Mouse (Mus musculus) megakaryocyte progenitor cell, adult 5-6 weeks (primary cell): ENCODE data around the gene Ift43. TPM values are rescaled to one million over a fixed set of nuclear protein-coding genes. Genes with fewer than 3 reads are reported as not detected.
A peak's percentile ranks its signal among the peaks of the same experiment; 100 is the strongest.

ENCODE experiments used
- ATAC-seq: replicated peaks from 2 replicates; pipeline ENCODE4 v1.8.0; 2016; ENCODE audit warnings: mild to moderate bottlenecking, moderate TSS enrichment, inconsistent platforms; ENCODE audit not compliant: poor library complexity
- total RNA-seq, 2 experiments: library from RNA; stranded (forward) in 1 of 2; stranded (reverse) in 1 of 2; fragments of 157-497, 149-512 nt in 1 of 2; fragments of 200-1000 nt in 1 of 2; gene quantifications; 2 replicates each; pipeline versions ENCODE4 v1.2.3 to v1.2.4; 2015 to 2017

The Ift43 gene
- total RNA-seq, 2 experiments from 2014 or later = 0.57 to 1.2 TPM

GRCm38 (mm10) chr12:86124016-86124415 lies 41.7 kb downstream of the Ift43 start:
- ATAC-seq = no peak

GRCm38 (mm10) chr12:86128122-86128521 lies 45.8 kb downstream of the Ift43 start:
- no peak for ATAC-seq

- ATAC-seq = no peak
These were observed 46.7 kb downstream of the Ift43 start for GRCm38 (mm10) chr12:86129005-86129404.

- ATAC-seq = no peak
These were observed 47.4 kb downstream of the Ift43 start for GRCm38 (mm10) chr12:86129696-86130095.

GRCm38 (mm10) chr12:86132799-86133198 lies 50.5 kb downstream of the Ift43 start:
- peak; percentile 80 for ATAC-seq

DNA sequence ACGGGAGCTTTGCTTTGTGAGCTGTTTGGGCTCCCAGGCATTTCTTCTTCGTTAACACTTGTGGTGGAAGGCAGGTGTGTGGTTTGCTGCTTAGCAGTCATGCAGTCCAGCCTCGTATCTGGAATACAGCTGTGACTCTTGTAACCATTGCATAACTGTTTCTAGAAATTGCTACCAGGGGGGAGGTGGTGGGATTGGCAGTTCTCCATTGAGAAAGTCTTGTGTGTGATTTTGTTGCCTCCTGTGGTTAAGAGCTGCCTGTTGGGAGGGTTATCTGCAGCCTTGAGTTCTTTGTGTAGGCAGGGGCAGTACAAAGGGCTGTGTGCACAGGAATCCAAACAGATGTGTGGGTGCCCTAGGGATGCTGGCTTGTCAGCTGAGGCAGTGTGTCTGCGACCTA lies 53.4 kb downstream of the Ift43 start:
- 0 out of 2 replicates have a peak, but pooled peaks have one; percentile 23 for ATAC-seq

DNA sequence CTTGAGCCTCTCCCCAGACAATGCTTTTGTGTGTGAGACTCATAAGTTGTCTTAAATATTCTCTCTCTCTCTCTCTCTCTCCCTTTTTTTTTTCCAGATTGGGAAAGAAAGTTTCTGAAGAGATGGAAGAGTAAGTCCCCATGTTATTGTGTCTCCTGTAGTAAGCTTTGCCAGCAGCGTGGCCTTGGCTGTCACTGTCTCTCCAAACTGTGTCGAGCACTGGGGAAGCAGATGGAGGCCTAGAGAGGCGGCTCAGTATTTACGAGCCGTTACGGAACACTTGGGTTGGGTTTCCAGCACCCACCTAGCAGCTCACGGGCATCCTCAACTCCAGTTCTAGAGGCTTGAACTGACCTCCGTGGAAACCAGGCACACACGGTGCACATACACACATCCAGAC lies 56.4 kb downstream of the Ift43 start:
- ATAC-seq = no peak

DNA sequence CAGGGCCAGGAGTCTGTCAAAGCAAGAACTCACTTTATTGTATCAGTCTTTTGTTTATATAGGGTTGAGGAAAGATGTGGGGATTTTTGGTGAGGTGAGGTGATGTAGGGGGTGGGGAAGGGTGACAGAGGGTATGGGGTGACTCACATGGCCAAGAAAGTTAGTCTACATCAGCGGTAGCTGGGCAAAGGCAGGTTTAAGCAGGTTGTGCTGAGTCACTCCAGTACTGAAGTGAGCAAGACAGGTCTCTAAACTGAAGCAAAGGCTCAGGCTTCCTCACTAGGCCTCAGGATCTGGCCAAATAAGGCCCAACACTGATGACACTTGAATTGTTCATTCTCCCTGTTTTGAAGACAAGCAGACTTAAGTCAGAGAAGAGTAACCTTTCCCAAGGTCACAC lies 60.0 kb downstream of the Ift43 start:
- ATAC-seq = no peak

GRCm38 (mm10) chr12:86146246-86146645 lies 63.9 kb downstream of the Ift43 start:
- ATAC-seq = no peak

DNA sequence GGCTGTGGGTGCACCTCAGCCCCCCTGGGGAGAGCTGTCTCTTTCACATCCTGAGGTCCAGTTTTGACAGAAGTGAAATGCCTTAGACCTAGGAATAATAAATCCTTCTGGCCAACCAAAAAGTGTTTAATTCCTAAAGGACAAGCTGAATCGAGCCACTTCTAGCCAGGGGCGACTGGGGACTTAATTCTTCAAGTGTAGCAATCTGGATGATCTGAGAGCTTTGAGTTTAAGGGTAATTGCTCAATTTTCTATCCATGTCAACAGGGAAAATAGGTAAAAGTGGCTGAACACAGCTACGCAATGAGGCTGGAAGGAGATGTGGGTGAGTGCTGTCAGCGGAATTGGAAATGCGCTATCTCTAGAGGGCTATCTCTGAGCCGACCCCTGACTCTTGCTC lies 65.9 kb downstream of the Ift43 start:
- ATAC-seq = no peak

GRCm38 (mm10) chr12:86149087-86149486 lies 66.7 kb downstream of the Ift43 start:
- no peak for ATAC-seq

DNA sequence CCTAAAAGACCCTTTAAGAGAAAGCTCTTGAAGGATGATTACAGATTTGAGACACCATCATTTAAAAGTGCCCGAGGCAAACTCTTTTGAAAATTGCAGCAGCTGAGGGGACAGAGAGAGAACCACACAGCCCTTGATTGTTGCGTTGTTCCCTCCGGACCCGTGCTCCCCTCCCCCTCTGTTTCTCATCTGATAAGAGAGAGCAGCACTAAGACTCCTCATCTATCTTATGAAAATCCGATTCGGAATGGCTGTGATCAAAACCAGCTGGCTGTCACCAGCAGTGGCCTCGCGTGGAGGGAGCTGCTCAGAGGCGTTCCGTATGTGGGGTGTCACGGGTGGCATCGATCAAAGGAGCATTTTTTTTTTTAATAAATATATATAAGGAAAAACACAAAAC lies 69.6 kb downstream of the Ift43 start:
- ATAC-seq = no peak

DNA sequence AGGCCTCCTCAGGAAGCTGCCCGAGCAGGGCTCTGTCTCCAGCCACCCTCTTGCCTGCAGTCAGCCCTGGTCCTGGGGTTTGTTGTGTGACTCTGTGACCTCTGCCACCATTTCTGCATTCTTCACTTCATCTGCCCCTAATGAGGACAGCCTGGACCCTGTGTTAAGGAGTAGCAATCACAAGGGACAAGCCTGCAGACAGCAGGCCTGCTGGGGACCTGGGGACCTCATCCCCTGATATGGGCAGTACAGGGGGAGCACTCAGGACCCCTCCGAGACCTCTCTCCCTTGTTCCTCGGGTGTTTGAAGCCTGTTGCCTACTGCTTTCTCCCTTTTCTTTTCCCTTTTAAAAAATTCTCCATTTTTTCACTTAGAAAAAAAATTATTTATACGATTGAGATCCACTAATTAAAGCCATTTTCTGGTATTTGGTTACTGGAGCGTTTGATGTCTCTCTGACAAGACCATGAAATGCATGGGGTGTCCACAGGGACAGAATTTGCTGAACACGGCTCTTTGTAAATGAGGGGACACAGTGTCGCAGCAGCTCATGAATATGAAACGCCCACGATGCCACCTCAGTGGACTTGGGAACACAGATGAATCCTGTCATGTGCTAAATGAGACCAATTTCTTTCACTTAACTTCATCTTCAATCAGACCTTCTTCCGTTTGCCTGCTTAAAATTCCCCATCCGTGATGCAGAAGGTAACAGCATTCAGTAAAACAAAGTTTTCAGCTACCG lies 71.0 kb downstream of the Ift43 start:
- ATAC-seq = no peak

GRCm38 (mm10) chr12:86155176-86155575 lies 72.8 kb downstream of the Ift43 start:
- ATAC-seq = no peak

- ATAC-seq = no peak
These were observed 74.8 kb downstream of the Ift43 start for GRCm38 (mm10) chr12:86157166-86157565.

GRCm38 (mm10) chr12:86157894-86158444 lies 75.6 kb downstream of the Ift43 start:
- ATAC-seq = no peak

DNA sequence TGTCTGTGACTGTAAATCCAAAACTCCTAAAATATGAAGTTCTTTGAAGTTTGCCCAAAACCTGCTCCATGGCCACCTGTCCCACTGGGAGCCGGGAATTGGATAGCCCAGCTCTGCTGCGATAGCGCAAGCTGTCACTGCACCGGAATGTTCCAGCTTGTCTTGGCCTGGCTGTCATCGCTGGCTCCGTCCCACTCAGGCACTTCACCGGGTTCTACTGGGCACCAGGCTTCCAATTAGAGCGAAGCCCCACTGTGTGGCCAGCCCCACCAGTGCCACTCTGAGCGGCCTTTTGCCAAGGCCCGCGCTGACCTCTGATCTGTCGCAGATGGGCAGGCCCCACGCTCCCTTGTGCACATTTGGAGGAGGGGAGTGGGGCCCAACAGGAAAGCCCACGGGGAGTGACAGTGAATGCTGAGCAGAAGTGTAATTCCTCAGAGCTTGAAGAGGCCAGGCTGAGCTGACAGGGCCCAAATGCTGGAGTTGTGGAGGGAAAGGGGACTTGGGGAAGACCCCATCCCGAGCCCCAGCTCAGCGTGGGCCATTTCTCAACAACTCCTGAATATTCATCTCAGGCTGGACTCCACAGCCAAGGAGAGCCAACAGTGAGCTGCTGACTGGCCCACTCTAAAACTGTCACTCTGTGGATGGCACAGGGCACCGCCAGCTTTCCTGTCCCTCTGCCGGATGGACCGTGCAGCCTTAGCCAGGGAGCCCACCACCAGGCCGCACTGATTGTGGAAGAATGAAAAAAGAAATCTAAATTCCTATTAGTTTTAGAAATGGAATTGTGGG lies 76.5 kb downstream of the Ift43 start:
- no peak for ATAC-seq

DNA sequence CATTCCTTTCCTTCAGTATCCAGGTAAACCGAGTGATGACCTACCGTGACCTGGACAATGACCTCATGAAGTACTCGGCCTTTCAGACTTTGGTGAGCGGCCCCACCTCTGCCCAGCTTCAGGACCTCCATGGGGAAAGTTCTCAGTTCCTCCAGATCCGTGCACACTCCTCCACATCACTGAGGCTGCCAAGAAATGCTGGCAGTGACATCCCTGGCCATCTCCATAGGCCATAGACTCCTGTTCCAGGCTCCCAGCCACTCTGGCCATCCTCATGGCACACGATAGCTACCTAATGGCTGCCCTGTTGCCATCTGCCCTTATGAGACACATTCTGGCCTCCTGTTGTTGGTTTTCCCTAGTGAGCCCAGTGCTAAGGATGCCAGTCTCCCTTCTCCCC lies 79.1 kb downstream of the Ift43 start:
- ATAC-seq = no peak

DNA sequence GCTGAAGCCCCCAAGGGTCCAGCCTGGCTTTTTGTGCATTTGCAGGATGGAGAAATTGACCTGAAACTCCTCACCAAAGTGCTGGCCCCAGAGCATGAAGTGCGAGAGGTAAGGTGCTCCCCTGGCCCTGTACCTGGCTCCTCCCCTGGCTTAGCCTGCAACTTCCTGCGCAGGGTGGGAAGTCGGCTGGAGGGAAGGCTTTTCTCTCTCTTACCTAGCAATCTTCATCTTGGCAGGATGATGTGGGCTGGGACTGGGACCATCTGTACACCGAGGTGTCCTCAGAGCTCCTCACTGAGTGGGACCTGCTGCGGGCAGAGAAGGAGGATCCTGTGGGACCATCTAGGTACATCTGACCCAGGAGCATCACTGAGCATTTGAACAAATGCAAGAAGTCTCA lies 79.6 kb downstream of the Ift43 start:
- ATAC-seq = no peak

DNA sequence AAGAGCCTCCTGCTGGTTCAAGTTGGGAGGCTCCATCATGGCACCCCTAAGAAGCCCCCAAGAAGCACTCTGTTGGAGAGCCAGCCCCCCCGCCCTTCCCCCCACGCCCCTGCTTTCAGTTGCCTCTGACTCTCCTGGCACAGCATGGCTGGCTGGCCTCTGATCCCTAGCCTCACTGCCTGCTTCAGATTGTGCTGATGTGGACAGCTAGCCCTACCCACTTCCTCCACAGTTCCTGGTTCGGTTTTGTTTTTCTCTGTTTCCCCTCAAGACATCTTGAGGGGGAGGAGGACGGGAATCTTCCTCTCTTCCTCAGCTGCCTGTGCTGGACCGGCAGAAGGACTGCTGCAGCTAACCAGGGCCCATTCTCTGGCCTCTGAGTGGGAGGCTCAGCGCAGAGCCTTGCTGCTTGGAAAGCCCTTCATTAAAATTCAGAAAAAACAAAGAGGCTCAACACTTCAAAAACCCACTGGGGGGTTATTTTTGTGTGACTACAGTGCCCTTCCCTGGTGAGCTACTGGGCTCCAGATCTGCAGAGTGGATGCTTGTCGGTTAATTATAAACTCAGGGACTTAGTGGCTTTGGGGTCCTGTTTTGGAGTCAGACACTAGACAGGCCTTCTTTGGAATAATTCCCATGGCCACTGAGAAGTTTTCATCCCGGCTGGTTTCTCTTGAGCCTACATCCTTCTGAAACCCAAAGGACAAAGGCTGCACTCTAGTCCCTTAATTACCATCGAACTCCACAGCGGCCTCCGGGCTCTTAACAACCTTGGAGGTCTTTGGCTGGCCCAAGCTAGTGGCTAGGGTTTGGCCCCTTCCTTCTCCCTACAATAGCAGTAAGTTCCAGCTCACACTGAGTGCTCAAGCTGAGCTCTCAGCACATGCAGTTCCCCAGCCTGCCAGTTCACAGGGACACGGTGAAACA lies 80.8 kb downstream of the Ift43 start:
- no peak for ATAC-seq

DNA sequence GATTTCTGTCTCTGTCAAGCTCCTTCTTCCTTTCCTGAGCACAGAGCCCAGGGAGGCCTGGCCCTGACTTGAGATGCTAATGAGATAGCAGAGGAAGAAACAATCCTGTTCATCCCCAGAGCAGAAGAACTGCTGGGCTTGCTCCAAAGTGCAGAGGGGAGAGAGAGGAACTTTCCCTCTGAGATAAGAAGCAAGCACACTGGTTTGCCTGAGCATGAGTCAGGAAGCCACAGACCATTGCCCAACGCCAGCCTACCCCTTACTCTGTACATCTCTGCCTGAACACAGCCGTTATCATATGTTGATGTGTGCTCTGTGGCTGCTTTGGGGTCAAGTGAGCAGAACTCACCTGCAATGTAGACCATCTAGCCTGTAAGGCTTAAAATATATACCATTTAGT lies 83.9 kb downstream of the Ift43 start:
- ATAC-seq = peak; percentile 96
